Mouse (Mus musculus): ENCODE results near the gene Abhd14b. TPM values are rescaled to one million over a fixed set of nuclear protein-coding genes. Genes with fewer than 3 reads are reported as not detected.

Gene Abhd14b
- polyA plus RNA-seq, 1 experiment from 2014 or later: 6.9 TPM

GRCm38 (mm10) chr9:106473081-106473752 lies 26.0 kb downstream of the Abhd14b start:
- Histone ChIP-seq H3K9ac (replicated peaks) (no peak overlapping the region), H3K4me3 (no peak overlapping the region), H3K4me1 (peaks cover 25% of the 10 kb centered on the region), H3K27me3 (no peaks in the 10 kb centered on the region), H3K27ac (replicated peaks) (no peak overlapping the region), H3K36me3 (no peaks in the 10 kb centered on the region), H3K4me2 (replicated peaks) (no peak overlapping the region), H3K9me3 (no peaks in the 10 kb centered on the region)
- 91% methylated on average over 16 of the region's 16 CpGs for WGBS
- ATAC-seq (replicated peaks): no peak

GRCm38 (mm10) chr9:106473753-106474105 lies 26.5 kb downstream of the Abhd14b start:
- Histone ChIP-seq H3K4me3 (no peak overlapping the region), H3K9ac (replicated peaks) (no peak overlapping the region), H3K4me2 (replicated peaks) (no peak overlapping the region), H3K27ac (replicated peaks) (no peak overlapping the region), H3K4me1 (peaks cover 30% of the 10 kb centered on the region), H3K27me3 (no peaks in the 10 kb centered on the region), H3K36me3 (no peaks in the 10 kb centered on the region), H3K9me3 (no peaks in the 10 kb centered on the region)
- WGBS: 81% methylated on average over 5 of the region's 5 CpGs
- no peak for ATAC-seq (replicated peaks)

DNA sequence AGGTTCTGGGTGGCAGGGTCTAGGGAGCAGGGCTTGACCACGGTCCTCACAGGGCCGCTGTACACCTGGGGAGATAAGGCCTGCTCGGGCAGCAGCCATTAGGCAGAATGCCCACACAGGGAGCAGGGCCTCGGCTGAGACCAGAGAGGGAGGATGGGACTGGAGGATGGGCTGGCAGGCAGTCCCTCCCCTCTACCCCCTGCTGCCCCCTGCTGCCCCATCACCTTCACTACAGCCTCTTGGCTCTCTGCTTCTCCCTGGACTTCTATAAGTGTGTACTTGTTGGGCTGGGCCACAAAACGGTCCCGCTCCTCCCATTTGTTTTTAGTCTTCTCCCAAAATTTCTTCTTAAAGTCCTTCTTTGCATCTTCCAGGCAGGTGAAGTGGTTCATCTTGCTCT lies 27.2 kb downstream of the Abhd14b start:
- H3K27ac ChIP-seq (replicated peaks): no peak overlapping the region
- ATAC-seq (replicated peaks): no peak
- H3K9me3 ChIP-seq: no peaks in the 10 kb centered on the region
- no peak overlapping the region for H3K4me3 ChIP-seq
- H3K36me3 ChIP-seq: no peaks in the 10 kb centered on the region
- WGBS: 8% methylated on average over 6 of the region's 6 CpGs
- H3K4me1 ChIP-seq: peaks cover 32% of the 10 kb centered on the region
- no peaks in the 10 kb centered on the region for H3K27me3 ChIP-seq
- H3K9ac ChIP-seq (replicated peaks): no peak overlapping the region
- no peak overlapping the region for H3K4me2 ChIP-seq (replicated peaks)

DNA sequence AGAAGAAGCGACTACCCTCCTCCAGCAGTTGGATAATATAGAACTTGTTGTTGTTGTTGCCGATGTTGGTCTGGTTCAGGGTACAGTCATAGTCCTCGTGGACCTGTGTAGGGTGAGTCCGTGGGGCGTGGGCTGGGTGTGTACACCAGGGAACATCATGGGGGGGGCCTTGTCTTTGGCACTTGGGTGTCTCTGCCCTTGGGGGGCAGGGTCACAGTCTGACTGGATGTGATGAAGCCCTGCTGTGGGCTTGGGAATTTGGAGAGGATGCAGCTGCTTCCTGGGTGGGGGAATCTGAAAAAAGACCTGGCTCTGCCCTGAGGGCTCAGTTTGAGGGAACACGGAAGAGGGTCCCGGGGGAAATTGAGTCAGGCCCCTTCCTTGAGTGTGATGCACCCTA lies 27.8 kb downstream of the Abhd14b start:
- Histone ChIP-seq H3K9me3 (no peaks in the 10 kb centered on the region), H3K27me3 (no peaks in the 10 kb centered on the region), H3K27ac (replicated peaks) (no peak overlapping the region), H3K4me3 (no peak overlapping the region), H3K4me1 (peaks cover 32% of the 10 kb centered on the region), H3K36me3 (no peaks in the 10 kb centered on the region), H3K4me2 (replicated peaks) (no peak overlapping the region), H3K9ac (replicated peaks) (no peak overlapping the region)
- WGBS: 66% methylated on average over 7 of the region's 7 CpGs
- ATAC-seq (replicated peaks): no peak

DNA sequence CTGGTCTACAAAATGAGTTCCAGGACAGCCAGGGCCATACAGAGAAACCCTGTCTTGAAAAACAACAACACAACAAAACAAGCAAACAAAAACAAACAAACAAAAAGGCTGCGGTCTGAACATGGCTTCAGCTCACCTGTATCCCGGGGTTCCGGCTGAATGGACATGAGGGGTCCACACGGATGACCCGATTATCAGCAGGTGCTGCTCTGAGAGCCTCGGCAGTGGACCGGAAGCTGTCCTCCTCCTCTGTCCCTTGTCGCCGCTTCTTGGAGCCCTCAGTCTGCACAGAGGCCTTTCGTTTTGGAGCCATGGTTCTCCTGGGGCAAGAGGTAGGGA lies 28.4 kb downstream of the Abhd14b start, which contains the start of gene Rrp9:
Gene Rrp9 (plus strand): TSS at position 301 of the 339 bp plus-strand sequence.
- Histone ChIP-seq H3K9ac (replicated peaks) (0 out of 2 replicates have a peak within 1 kb of the TSS, but pooled peaks have one; percentile 1), H3K4me2 (replicated peaks) (peak within 1 kb of the TSS; percentile 19; the same call in 1 of the 2 replicates), H3K9me3 (no peaks in the 10 kb centered on the region), H3K4me3 (peak within 1 kb of the TSS; percentile 67), H3K27me3 (no peaks in the 10 kb centered on the region), H3K4me1 (peaks cover 32% of the 10 kb centered on the region), H3K27ac (replicated peaks) (peak within 1 kb of the TSS; percentile 40; the same call in 1 of the 2 replicates), H3K36me3 (no peaks in the 10 kb centered on the region)
- no peak for ATAC-seq (replicated peaks)
- 88% methylated on average over 10 of the region's 10 CpGs for WGBS

DNA sequence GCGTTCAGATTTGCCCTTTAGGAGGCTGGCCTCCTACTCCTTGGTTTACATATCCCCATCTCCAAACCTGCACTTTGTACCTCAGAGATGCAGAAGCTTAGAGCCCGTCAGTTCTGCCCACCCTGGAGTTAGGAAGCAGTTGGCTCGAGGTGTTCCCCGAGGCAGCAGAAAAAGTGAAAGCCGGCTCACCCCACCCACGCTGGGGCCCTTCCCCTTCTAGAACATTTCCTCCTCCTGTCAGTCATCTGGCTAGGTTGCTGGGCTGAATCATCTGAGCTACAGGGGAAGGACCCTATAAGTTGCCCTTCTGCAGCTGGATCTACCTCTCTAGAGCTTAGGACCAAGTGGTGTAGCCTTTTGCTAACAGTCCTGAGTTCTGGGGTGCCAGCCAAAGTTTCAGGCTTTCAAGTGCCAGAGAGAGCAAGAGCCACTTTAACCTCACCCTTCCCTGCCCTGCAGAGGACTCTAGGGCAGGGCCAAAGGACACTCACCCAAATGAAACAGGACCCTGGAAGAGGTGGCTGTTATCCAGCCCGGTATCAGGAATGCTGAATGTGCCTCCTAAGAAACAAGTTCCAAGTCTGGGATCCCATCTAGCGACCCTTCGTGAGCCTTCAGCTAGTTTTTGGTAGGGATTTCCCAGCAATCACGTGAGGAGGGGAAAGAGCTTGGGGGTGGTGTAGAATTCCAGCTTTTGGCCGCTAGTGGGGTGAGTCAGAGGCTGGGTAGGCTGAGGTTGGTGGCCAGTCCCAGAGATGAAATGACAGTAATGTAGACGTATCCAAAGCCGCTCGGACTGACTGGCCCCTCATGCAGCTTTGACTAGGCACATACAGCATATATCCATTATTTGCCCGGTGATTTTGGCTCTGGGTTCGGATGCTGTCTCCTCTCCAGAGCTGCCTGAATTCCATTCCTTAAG lies 29.0 kb downstream of the Abhd14b start:
- Histone ChIP-seq H3K36me3 (no peaks in the 10 kb centered on the region), H3K27ac (replicated peaks) (peak overlapping the region; percentile 40; the same call in 1 of the 2 replicates), H3K4me1 (peaks cover 32% of the 10 kb centered on the region), H3K4me3 (peak overlapping the region; percentile 67), H3K4me2 (replicated peaks) (peak overlapping the region; percentile 19; the same call in 1 of the 2 replicates), H3K9me3 (no peaks in the 10 kb centered on the region), H3K27me3 (no peaks in the 10 kb centered on the region), H3K9ac (replicated peaks) (0 out of 2 replicates have a peak overlapping the region, but pooled peaks have one; percentile 1)
- no peak; the same call in 1 of the 2 replicates for ATAC-seq (replicated peaks)
- WGBS: 37% methylated on average over 16 of the region's 16 CpGs

- Histone ChIP-seq H3K4me3 (peak within 1 kb of the TSS; percentile 67), H3K4me1 (peaks cover 32% of the 10 kb centered on the region), H3K9me3 (no peaks in the 10 kb centered on the region), H3K36me3 (no peaks in the 10 kb centered on the region; the same call in 1 of the 2 replicates), H3K27ac (replicated peaks) (peak within 1 kb of the TSS; percentile 40; the same call in 1 of the 2 replicates), H3K4me2 (replicated peaks) (peak within 1 kb of the TSS; percentile 79), H3K9ac (replicated peaks) (peak within 1 kb of the TSS; percentile 50), H3K27me3 (no peaks in the 10 kb centered on the region)
- WGBS: under 1% methylated on average over 41 of the region's 41 CpGs
- peak; percentile 98 for ATAC-seq (replicated peaks)
Measured at GRCm38 (mm10) chr9:106476924-106477484, 29.7 kb downstream of the Abhd14b start, which contains the start of gene Parp3. Gene Parp3 (minus strand): TSS chr9:106476949.

DNA sequence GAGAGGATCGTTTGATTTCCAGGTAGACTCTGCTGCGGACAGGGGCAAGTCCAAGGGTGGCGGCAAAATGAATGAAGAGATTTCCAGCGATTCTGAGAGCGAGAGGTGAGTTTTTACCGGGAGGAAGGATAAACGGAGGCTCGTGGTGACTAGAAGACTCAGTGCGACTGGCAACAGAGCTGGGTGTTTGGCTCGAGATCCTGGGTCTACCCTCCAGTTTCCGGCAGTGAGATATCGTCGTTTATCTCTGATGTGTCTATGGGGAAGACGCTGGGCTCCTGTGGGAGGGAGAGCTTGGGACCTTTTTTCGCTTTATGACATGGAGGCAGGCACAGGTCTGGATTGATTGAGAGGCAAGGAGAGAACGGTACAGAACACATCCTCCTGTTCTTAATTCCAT lies 30.4 kb downstream of the Abhd14b start:
- WGBS: 4% methylated on average over 16 of the region's 16 CpGs
- peaks cover 32% of the 10 kb centered on the region for H3K4me1 ChIP-seq
- no peak overlapping the region for H3K27ac ChIP-seq (replicated peaks)
- H3K27me3 ChIP-seq: no peaks in the 10 kb centered on the region
- no peak for ATAC-seq (replicated peaks)
- H3K4me2 ChIP-seq (replicated peaks): peak overlapping the region; percentile 79
- no peaks in the 10 kb centered on the region for H3K9me3 ChIP-seq
- H3K9ac ChIP-seq (replicated peaks): peak overlapping the region; percentile 50
- H3K4me3 ChIP-seq: peak overlapping the region; percentile 67
- peaks cover under 1% of the 10 kb centered on the region; the same call in 1 of the 2 replicates for H3K36me3 ChIP-seq

DNA sequence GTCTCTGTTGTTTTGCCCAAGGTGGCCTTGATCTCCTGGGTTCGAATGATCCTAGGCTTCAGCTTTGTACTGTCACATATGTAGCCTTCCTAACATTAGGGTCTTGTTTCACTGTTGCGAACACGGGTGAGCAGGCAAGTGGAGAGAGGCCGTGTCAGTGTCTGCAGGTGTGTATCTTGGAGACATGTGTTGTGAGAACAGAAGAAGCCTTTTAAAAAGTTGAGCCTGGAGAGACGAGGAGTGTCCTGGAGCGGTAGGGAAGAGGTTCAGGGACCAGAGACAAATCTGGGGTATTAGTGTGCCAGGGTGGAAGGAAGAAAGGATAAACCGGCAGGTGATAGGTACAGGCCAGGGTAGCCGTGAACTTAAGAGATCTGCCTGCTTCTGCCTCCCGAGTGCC lies 30.8 kb downstream of the Abhd14b start:
- Histone ChIP-seq H3K27ac (replicated peaks) (no peak overlapping the region), H3K4me3 (peak overlapping the region; percentile 67), H3K9me3 (no peaks in the 10 kb centered on the region), H3K27me3 (no peaks in the 10 kb centered on the region), H3K9ac (replicated peaks) (peak overlapping the region; percentile 50), H3K36me3 (peaks cover 5% of the 10 kb centered on the region), H3K4me1 (peaks cover 32% of the 10 kb centered on the region), H3K4me2 (replicated peaks) (peak overlapping the region; percentile 79)
- 84% methylated on average over 9 of the region's 9 CpGs for WGBS
- no peak for ATAC-seq (replicated peaks)

DNA sequence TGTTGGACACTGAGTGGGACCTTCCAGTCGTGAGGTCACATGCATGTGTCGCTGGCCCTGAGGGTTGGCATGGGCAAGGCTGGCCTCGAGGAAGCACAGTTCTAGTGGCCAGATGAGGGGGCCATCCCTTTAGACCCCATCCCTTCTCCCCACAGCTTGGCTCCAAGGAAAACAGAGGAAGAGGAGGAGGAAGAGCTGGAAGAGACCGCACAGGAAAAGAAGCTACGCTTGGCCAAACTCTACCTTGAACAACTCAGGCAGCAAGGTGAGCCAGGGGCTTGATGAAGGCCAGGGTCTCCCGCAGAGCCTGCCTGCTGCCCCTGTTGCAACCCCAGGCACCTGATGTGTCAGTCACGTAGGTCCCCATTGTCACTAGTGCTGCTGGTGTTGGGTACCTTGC lies 33.3 kb downstream of the Abhd14b start:
- Histone ChIP-seq H3K9ac (replicated peaks) (no peak overlapping the region), H3K4me3 (no peak overlapping the region), H3K36me3 (peaks cover 24% of the 10 kb centered on the region), H3K27me3 (no peaks in the 10 kb centered on the region), H3K27ac (replicated peaks) (no peak overlapping the region), H3K9me3 (no peaks in the 10 kb centered on the region), H3K4me1 (peaks cover 23% of the 10 kb centered on the region), H3K4me2 (replicated peaks) (no peak overlapping the region)
- WGBS: 97% methylated on average over 7 of the region's 7 CpGs
- no peak for ATAC-seq (replicated peaks)

GRCm38 (mm10) chr9:106481075-106481474 lies 33.8 kb downstream of the Abhd14b start:
- H3K27ac ChIP-seq (replicated peaks): no peak overlapping the region
- no peak for ATAC-seq (replicated peaks)
- 95% methylated on average over 15 of the region's 15 CpGs for WGBS
- H3K36me3 ChIP-seq: peaks cover 24% of the 10 kb centered on the region
- H3K9ac ChIP-seq (replicated peaks): no peak overlapping the region
- H3K4me1 ChIP-seq: peaks cover 22% of the 10 kb centered on the region
- H3K9me3 ChIP-seq: no peaks in the 10 kb centered on the region
- H3K27me3 ChIP-seq: no peaks in the 10 kb centered on the region
- no peak overlapping the region for H3K4me2 ChIP-seq (replicated peaks)
- H3K4me3 ChIP-seq: no peak overlapping the region

GRCm38 (mm10) chr9:106481676-106482075 lies 34.4 kb downstream of the Abhd14b start:
- Histone ChIP-seq H3K9ac (replicated peaks) (no peak overlapping the region), H3K4me2 (replicated peaks) (no peak overlapping the region), H3K4me3 (no peak overlapping the region), H3K27me3 (no peaks in the 10 kb centered on the region), H3K36me3 (peaks cover 27% of the 10 kb centered on the region), H3K27ac (replicated peaks) (no peak overlapping the region), H3K4me1 (peaks cover 16% of the 10 kb centered on the region), H3K9me3 (no peaks in the 10 kb centered on the region)
- no peak for ATAC-seq (replicated peaks)
- 92% methylated on average over 13 of the region's 13 CpGs for WGBS
